Mouse (Mus musculus) hindbrain, postnatal 0 days (tissue): ENCODE measurements around the gene Hormad2. TPM values are rescaled to one million over a fixed set of nuclear protein-coding genes. Genes with fewer than 3 reads are reported as not detected.

Experiments
- ATAC-seq: fragments of 200-750 bp; cut with Nextera tagmentation; 2 replicates; pipeline ENCODE4 v1.8.0; 2017; ENCODE audit warnings: mild to moderate bottlenecking, moderate TSS enrichment, moderate library complexity
- DNase-seq: peaks from one replicate; pipeline ENCODE4 v3.0.0-alpha.2; 2015; ENCODE audit warnings: low spot score
- H3K27ac ChIP-seq: fragments of 300-500 bp; sonication (generic); 2 replicates; pipeline ENCODE4 v1.5.1; 2014; ENCODE audit warnings: mild to moderate bottlenecking
- H3K27me3 ChIP-seq: fragments of 300-500 bp; sonication (generic); 2 replicates; pipeline ENCODE4 v1.6.1; 2014; ENCODE audit warnings: low read length, mixed read lengths; ENCODE audit not compliant: insufficient read depth
- H3K36me3 ChIP-seq: fragments of 300-500 bp; sonication (generic); 2 replicates; pipeline ENCODE4 v1.6.1; 2014; ENCODE audit warnings: low read length, mixed read lengths; ENCODE audit not compliant: insufficient read depth
- H3K4me1 ChIP-seq: fragments of 300-500 bp; sonication (generic); 2 replicates; pipeline ENCODE4 v1.6.1; 2014; ENCODE audit warnings: antibody characterized with exemption, low read length, mixed read lengths; ENCODE audit not compliant: insufficient read depth
- H3K4me2 ChIP-seq: fragments of 300-500 bp; sonication (generic); 2 replicates; pipeline ENCODE4 v1.6.1; 2014; ENCODE audit warnings: low read depth, mild to moderate bottlenecking, low read length, moderate library complexity, mixed read lengths
- H3K4me3 ChIP-seq: fragments of 300-500 bp; sonication (generic); 2 replicates; pipeline ENCODE4 v1.5.1; 2014; ENCODE audit warnings: low read length
- H3K9ac ChIP-seq: fragments of 300-500 bp; sonication (generic); replicated peaks from 2 replicates; pipeline ENCODE4 v1.6.1; 2014; ENCODE audit warnings: mild to moderate bottlenecking, low read length, moderate library complexity, mixed read lengths
- H3K9me3 ChIP-seq: fragments of 300-500 bp; sonication (generic); 2 replicates; pipeline ENCODE4 v1.6.1; 2016; ENCODE audit warnings: low read length, mixed read lengths
- CTCF ChIP-seq: IDR thresholded peaks from 2 replicates; pipeline ENCODE4 v1.5.1; 2016; ENCODE audit warnings: antibody characterized with exemption, control low read depth, low read depth
- WGBS: fragments of 180-500 bp; shearing (Covaris S2); extraction: QIAGEN DNeasy Blood & Tissue Kit; methylation state at CpG from one replicate; pipeline ENCODE4 v1.1.7; 2014; 5-methylcytosine and 5-hydroxymethylcytosine counted together
- polyA plus RNA-seq: library from polyadenylated mRNA; unstranded; fragments of >200 nt; fragmentation: Nextera tagmentation; extraction: Ambion mirVana; gene quantifications from 2 replicates; pipeline ENCODE4 v1.2.1, GENCODE M21; 2015
- total RNA-seq: library from RNA; depleted of rRNA; stranded (reverse); fragments of >200 nt; gene quantifications from 2 replicates; pipeline ENCODE4 v1.2.3, GENCODE M21; 2014

The Hormad2 gene
- total and polyA plus RNA-seq, 2 experiments from 2014 or later = not detected

DNA sequence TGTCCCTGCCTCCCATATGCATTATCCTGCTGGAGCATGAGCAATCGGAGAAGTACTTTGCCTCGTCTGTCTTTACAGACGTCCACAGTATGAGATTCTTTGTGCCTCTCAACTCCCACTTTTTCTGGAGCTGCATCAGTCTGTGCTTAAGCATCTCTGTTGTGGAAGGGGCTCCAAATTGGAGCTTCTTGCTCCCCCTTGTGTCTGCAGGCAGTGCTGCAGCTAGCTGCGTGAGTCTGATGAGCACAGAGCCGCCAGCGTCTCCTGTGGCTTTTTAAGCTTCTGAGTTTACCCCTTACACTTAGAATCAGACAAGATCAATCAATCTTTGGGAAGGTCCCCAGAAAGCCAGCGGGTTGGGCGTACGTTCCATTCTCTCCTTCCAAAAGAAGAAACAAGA lies 10.2 kb upstream of the Hormad2 start:
- WGBS = 23% methylated on average over 9 of the region's 9 CpGs
- Histone ChIP-seq H3K4me1 (no peaks in the 10 kb centered on the region), H3K36me3 (no peaks in the 10 kb centered on the region), H3K9ac (no peak overlapping the region), H3K4me2 (no peak overlapping the region), H3K9me3 (no peaks in the 10 kb centered on the region), H3K27me3 (no peaks in the 10 kb centered on the region), H3K4me3 (no peak overlapping the region), H3K27ac (no peak overlapping the region)
- DNase-seq (peak; percentile 76), ATAC-seq (no peak)
- TF ChIP-seq CTCF = peak; percentile 79

DNA sequence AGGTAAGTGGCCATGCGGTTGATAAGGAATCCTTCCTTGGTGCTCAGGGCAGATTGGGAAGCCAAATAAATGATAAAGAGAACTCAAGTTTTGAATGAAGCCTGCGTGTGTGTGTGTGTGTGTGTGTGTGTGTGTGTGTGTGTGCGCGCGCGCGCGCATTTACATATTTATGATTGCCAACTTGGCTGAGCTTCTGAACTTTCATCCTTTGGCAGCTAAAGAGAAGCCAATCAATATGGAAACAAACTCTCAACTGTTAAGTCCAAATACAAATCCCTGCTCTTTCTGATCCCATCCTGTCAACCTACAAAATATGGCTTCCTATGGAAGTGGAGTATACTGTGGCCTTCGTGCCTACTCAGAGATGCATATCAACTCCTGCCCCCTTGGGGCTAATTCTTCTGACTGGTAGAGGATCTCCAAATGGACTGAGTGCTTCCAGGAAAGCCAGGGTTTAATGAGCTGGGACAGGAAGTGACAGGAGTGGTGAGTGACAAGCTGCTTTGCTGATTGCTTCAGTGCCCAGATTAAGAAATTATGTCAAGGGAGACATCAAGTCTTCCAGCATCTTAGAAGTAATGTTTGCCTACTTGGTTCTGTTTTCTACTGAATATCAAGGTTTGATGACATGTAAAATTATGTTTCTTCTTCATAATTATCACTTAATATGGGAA lies 5.4 kb upstream of the Hormad2 start:
- TF ChIP-seq CTCF = no peak
- H3K4me1 ChIP-seq = no peaks in the 10 kb centered on the region
- H3K9me3 ChIP-seq = no peaks in the 10 kb centered on the region
- H3K36me3 ChIP-seq = no peaks in the 10 kb centered on the region
- no peak overlapping the region for H3K4me3 ChIP-seq
- DNase-seq (no peak), ATAC-seq (no peak)
- WGBS = 93% methylated on average over 9 of the region's 9 CpGs
- H3K27ac ChIP-seq = no peak overlapping the region
- no peak overlapping the region for H3K4me2 ChIP-seq
- H3K27me3 ChIP-seq = no peaks in the 10 kb centered on the region
- H3K9ac ChIP-seq = no peak overlapping the region

DNA sequence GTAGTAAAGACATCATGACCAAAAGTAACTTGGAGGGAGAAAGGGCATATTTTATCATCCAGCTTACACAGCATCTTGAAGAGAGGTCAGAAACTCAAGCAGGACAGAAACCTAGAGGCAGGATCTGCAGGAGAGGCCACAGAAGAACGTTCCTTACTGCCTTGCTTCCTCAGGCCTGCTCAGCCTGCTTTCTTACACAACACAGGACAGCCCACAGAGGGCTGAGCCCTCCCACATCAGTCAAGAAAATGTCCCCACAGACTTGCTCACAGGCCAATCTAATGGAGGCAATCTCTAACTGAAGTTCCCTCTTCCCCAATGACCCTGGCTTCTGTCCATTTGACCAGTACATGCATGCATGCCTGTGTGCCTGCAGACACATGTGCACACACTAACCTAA lies 1.4 kb upstream of the Hormad2 start:
- Histone ChIP-seq H3K9ac (no peak overlapping the region), H3K9me3 (no peaks in the 10 kb centered on the region), H3K4me2 (no peak overlapping the region), H3K4me1 (no peaks in the 10 kb centered on the region), H3K36me3 (no peaks in the 10 kb centered on the region), H3K4me3 (no peak overlapping the region), H3K27ac (no peak overlapping the region), H3K27me3 (no peaks in the 10 kb centered on the region)
- DNase-seq (no peak), ATAC-seq (no peak)
- no peak for TF ChIP-seq CTCF
- 33% methylated on average over 1 of the region's 1 CpGs for WGBS

DNA sequence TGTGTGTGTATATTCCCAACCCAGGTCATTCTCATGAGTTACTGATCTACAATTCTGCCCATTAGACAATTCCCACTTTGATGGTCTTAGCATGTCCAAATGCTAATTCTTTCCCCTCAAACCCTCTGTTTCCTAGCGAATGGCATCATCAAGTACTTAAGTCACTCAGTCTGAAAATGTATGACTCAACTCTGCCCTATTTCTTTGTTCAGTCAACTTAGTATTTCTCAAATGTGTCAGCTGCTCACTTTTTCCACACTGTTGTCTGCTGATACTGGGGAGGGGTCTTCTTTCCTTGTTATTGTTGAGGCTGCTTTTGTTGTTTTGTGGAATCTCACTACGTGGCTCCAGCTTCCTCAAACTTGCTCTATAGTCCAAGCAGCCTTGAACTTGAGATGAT lies 2.7 kb downstream of the Hormad2 start:
- H3K27ac ChIP-seq = no peak overlapping the region
- TF ChIP-seq CTCF = no peak
- no peaks in the 10 kb centered on the region for H3K4me1 ChIP-seq
- no peak for DNase-seq
- no peak overlapping the region for H3K9ac ChIP-seq
- no peaks in the 10 kb centered on the region for H3K9me3 ChIP-seq
- no peak for ATAC-seq
- H3K4me3 ChIP-seq = no peak overlapping the region
- H3K27me3 ChIP-seq = no peaks in the 10 kb centered on the region
- WGBS = 76% methylated on average over 2 of the region's 2 CpGs
- H3K4me2 ChIP-seq = no peak overlapping the region
- no peaks in the 10 kb centered on the region for H3K36me3 ChIP-seq

DNA sequence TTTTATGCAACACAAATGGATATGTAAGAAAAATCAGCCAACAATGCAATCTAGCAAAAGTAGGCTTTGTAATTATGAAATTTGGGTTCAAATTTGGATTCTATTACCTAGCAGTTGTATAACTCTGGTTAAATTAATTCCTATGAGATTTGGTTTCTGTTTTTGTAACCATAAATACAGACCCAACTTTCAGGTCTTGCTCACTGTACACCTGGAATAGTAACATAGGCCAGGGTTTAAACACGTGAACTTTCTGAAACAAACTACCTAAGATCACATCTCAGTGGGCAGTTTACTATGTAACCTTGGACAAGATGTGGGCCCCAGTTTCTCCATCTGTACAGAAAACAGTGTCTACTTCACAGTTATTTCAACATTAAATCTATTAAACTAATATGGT lies 3.6 kb downstream of the Hormad2 start:
- TF ChIP-seq CTCF = no peak
- Histone ChIP-seq H3K4me2 (no peak overlapping the region), H3K9ac (no peak overlapping the region), H3K9me3 (no peaks in the 10 kb centered on the region), H3K27ac (no peak overlapping the region), H3K4me3 (no peak overlapping the region), H3K4me1 (no peaks in the 10 kb centered on the region), H3K36me3 (no peaks in the 10 kb centered on the region), H3K27me3 (no peaks in the 10 kb centered on the region)
- WGBS = 89% methylated on average over 1 of the region's 1 CpGs
- DNase-seq (no peak), ATAC-seq (no peak)

DNA sequence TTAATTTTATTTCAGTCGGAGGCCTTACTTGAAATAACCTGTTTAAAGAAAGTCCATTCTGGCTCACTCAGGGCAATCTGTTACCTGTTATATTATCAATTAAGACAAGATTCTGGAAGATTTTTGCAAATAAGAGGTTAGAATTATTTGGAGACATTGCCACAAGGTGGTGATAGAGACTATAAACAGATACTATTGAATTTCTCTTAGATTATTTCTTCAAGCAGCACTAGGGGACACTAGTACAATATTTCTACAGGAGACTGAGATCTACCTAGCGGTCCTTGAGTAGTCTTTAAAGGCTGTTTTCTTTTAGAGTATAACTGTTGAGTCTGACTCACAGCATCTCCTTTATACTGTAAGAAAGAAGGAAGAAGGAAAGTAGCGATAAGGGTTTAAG lies 4.3 kb downstream of the Hormad2 start:
- no peak overlapping the region for H3K4me2 ChIP-seq
- no peak overlapping the region for H3K27ac ChIP-seq
- H3K27me3 ChIP-seq = no peaks in the 10 kb centered on the region
- no peak overlapping the region for H3K9ac ChIP-seq
- 68% methylated on average over 3 of the region's 3 CpGs for WGBS
- H3K36me3 ChIP-seq = no peaks in the 10 kb centered on the region
- no peak for ATAC-seq
- no peaks in the 10 kb centered on the region for H3K4me1 ChIP-seq
- peak; percentile 77 for DNase-seq
- peak; percentile 73 for TF ChIP-seq CTCF
- H3K4me3 ChIP-seq = no peak overlapping the region
- no peaks in the 10 kb centered on the region for H3K9me3 ChIP-seq

DNA sequence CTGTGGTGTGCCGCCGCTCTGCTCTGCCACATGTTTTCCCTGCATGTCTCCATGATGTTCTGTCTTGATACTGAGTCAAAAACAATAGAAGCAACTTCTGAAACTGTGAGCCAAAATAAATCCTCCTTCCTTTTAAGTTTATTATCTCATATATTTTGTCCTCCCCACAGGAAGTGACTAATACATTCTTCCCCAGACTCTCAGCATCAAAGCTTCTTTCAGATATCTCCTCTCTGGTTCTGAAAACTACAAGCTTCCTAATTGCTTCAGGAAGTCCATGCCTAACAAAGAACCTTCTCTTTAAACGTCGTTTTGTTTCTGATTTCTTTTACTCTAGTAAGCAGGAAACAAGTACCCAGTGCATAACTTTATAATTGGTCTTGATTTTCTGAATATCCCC lies 6.4 kb downstream of the Hormad2 start:
- no peak for ATAC-seq
- Histone ChIP-seq H3K4me2 (no peak overlapping the region), H3K4me3 (no peak overlapping the region), H3K36me3 (no peaks in the 10 kb centered on the region), H3K27me3 (no peaks in the 10 kb centered on the region), H3K9ac (no peak overlapping the region), H3K4me1 (no peaks in the 10 kb centered on the region), H3K9me3 (no peaks in the 10 kb centered on the region), H3K27ac (no peak overlapping the region)
- no peak for TF ChIP-seq CTCF
- whole genome bisulfite sequencing = 78% methylated on average over 4 of the region's 4 CpGs
- no peak for DNase-seq
